Mouse (Mus musculus) G1E (cell line): ENCODE results near the gene Acbd3.

Experiments used
- CTCF ChIP-seq: IDR thresholded peaks from 2 replicates; pipeline ENCODE4 v1.5.1; 2012; ENCODE audit warnings: low read depth, low read length, inconsistent platforms, mixed read lengths
- GATA1 ChIP-seq: IDR thresholded peaks from 2 replicates; pipeline ENCODE4 v1.6.1; 2012; ENCODE audit warnings: borderline replicate concordance, low read length, inconsistent platforms, mixed read lengths
- GATA2 ChIP-seq: IDR thresholded peaks from 2 replicates; pipeline ENCODE4 v1.6.1; 2012; ENCODE audit warnings: low read depth, low read length, inconsistent platforms, borderline replicate concordance
- POLR2AphosphoS5 ChIP-seq: IDR thresholded peaks from 2 replicates; pipeline ENCODE4 v1.6.1; 2012; ENCODE audit warnings: low read depth, low read length, inconsistent platforms; ENCODE audit not compliant: insufficient replicate concordance
- TAL1 ChIP-seq: conservative IDR thresholded peaks from 2 replicates; pipeline ENCODE4 v1.6.1; 2012; ENCODE audit warnings: low read depth, low read length, inconsistent platforms, mixed read lengths

GRCm38 (mm10) chr1:180782906-180783579, 57.2 kb downstream of the Acbd3 start:
- no peak for TF ChIP-seq GATA1
- TF ChIP-seq CTCF, result no peak
- no peak for TF ChIP-seq TAL1
- no peak for TF ChIP-seq POLR2AphosphoS5
- no peak for TF ChIP-seq GATA2
